Mouse (Mus musculus) hindbrain, embryonic 13.5 days (tissue): ENCODE results near the gene Zc3h6. TPM values are rescaled to one million over a fixed set of nuclear protein-coding genes. Genes with fewer than 3 reads are reported as not detected.
"Not testable (repeated sequence)": the region's sequence is repeated elsewhere in the genome, so short reads cannot be mapped to it uniquely, and the experiment has no call there.

Experiments
- ATAC-seq: fragments of 200-750 bp; cut with Nextera tagmentation; 2 replicates; pipeline ENCODE4 v1.8.0; 2017; ENCODE audit warnings: moderate TSS enrichment; ENCODE audit not compliant: low FRiP score
- H3K27ac ChIP-seq: fragments of 300-500 bp; sonication (generic); 2 replicates; pipeline ENCODE4 v1.5.1; 2015; ENCODE audit warnings: inconsistent platforms, mild to moderate bottlenecking, moderate library complexity
- H3K27me3 ChIP-seq: fragments of 300-500 bp; sonication (generic); 2 replicates; pipeline ENCODE4 v1.6.1; 2015; ENCODE audit warnings: mild to moderate bottlenecking, inconsistent platforms
- H3K36me3 ChIP-seq: fragments of 300-500 bp; sonication (generic); 2 replicates; pipeline ENCODE4 v1.6.1; 2015; ENCODE audit warnings: mild to moderate bottlenecking, inconsistent platforms
- H3K4me1 ChIP-seq: fragments of 300-500 bp; sonication (generic); replicated peaks from 2 replicates; pipeline ENCODE4 v1.6.1; 2015; ENCODE audit warnings: inconsistent platforms
- H3K4me2 ChIP-seq: fragments of 300-500 bp; sonication (generic); 2 replicates; pipeline ENCODE4 v1.6.1; 2015; ENCODE audit warnings: inconsistent platforms, mild to moderate bottlenecking, moderate library complexity
- H3K4me3 ChIP-seq: fragments of 300-500 bp; sonication (generic); 2 replicates; pipeline ENCODE4 v1.5.1; 2015; ENCODE audit warnings: mild to moderate bottlenecking, inconsistent platforms
- H3K9ac ChIP-seq: fragments of 300-500 bp; sonication (generic); 2 replicates; pipeline ENCODE4 v1.6.1; 2015; ENCODE audit warnings: mild to moderate bottlenecking, inconsistent platforms
- H3K9me3 ChIP-seq: fragments of 300-500 bp; sonication (generic); 2 replicates; pipeline ENCODE4 v1.6.1; 2016; ENCODE audit warnings: inconsistent platforms
- WGBS: fragments of 180-500 bp; shearing (Covaris S2); methylation state at CpG from one replicate; pipeline ENCODE4 v1.1.7; 2015; 5-methylcytosine and 5-hydroxymethylcytosine counted together
- polyA plus RNA-seq: library from polyadenylated mRNA; unstranded; fragments of >200 nt; fragmentation: Nextera tagmentation; extraction: Ambion mirVana; gene quantifications from 2 replicates; pipeline ENCODE4 v1.2.1, GENCODE M21; 2015

Zc3h6 gene
- polyA plus RNA-seq, 1 experiment from 2014 or later, result 3.8 TPM

GRCm38 (mm10) chr2:128968475-128969083, 1.4 kb downstream of the Zc3h6 start:
- peak overlapping the region; percentile 52 for H3K4me2 ChIP-seq
- ATAC-seq, result no peak

GRCm38 (mm10) chr2:128972301-128972700, 5.1 kb downstream of the Zc3h6 start:
- Histone ChIP-seq H3K4me3 (no peak overlapping the region), H3K36me3 (no peaks in the 10 kb centered on the region), H3K9ac (no peak overlapping the region), H3K9me3 (no peaks in the 10 kb centered on the region), H3K27ac (no peak overlapping the region), H3K27me3 (no peaks in the 10 kb centered on the region), H3K4me2 (no peak overlapping the region), H3K4me1 (0 out of 2 replicates have a peak, but pooled peaks cover 7% of the 10 kb centered on the region)
- no peak for ATAC-seq

More at GRCm38 (mm10) chr2:128968475-128969083, 1.4 kb downstream of the Zc3h6 start:
- H3K27me3 ChIP-seq, result no peaks in the 10 kb centered on the region
- H3K27ac ChIP-seq, result peak overlapping the region; percentile 100
- H3K4me3 ChIP-seq, result peak overlapping the region; percentile 84
- no peaks in the 10 kb centered on the region for H3K36me3 ChIP-seq
- H3K9ac ChIP-seq, result peak overlapping the region; percentile 100
- no peaks in the 10 kb centered on the region for H3K9me3 ChIP-seq
- peaks cover 15% of the 10 kb centered on the region for H3K4me1 ChIP-seq

- ATAC-seq, result no peak
- WGBS, result 78% methylated on average over 4 of the region's 4 CpGs
- H3K27ac ChIP-seq, result no peak overlapping the region
- no peak overlapping the region for H3K4me3 ChIP-seq
- no peak overlapping the region for H3K4me2 ChIP-seq
- no peaks in the 10 kb centered on the region for H3K27me3 ChIP-seq
- no peaks in the 10 kb centered on the region for H3K9me3 ChIP-seq
- no peak overlapping the region for H3K9ac ChIP-seq
- no peaks in the 10 kb centered on the region for H3K36me3 ChIP-seq
- no peaks in the 10 kb centered on the region for H3K4me1 ChIP-seq
These were observed 8.4 kb downstream of the Zc3h6 start for GRCm38 (mm10) chr2:128975572-128975971.

- H3K9me3 ChIP-seq, result no peaks in the 10 kb centered on the region
- 91% methylated on average over 3 of the region's 3 CpGs for WGBS
- H3K4me2 ChIP-seq, result no peak overlapping the region
- H3K27ac ChIP-seq, result no peak overlapping the region
- H3K36me3 ChIP-seq, result no peaks in the 10 kb centered on the region
- no peaks in the 10 kb centered on the region for H3K4me1 ChIP-seq
- ATAC-seq, result no peak
- H3K27me3 ChIP-seq, result no peaks in the 10 kb centered on the region
- H3K4me3 ChIP-seq, result no peak overlapping the region
- H3K9ac ChIP-seq, result no peak overlapping the region
These were observed 17.5 kb downstream of the Zc3h6 start for GRCm38 (mm10) chr2:128984746-128985145.

- no peaks in the 10 kb centered on the region for H3K9me3 ChIP-seq
- H3K4me3 ChIP-seq, result no peak overlapping the region
- ATAC-seq, result no peak
- H3K36me3 ChIP-seq, result no peaks in the 10 kb centered on the region
- no peak overlapping the region for H3K9ac ChIP-seq
- no peak overlapping the region for H3K4me2 ChIP-seq
- no peak overlapping the region for H3K27ac ChIP-seq
- H3K4me1 ChIP-seq, result no peaks in the 10 kb centered on the region
- no peaks in the 10 kb centered on the region for H3K27me3 ChIP-seq
These were observed 37.7 kb downstream of the Zc3h6 start for GRCm38 (mm10) chr2:129004872-129005271.

GRCm38 (mm10) chr2:129006194-129006749, 39.1 kb downstream of the Zc3h6 start:
- Histone ChIP-seq H3K27me3 (no peaks in the 10 kb centered on the region), H3K36me3 (no peaks in the 10 kb centered on the region), H3K27ac (no peak overlapping the region), H3K9me3 (no peaks in the 10 kb centered on the region), H3K4me3 (no peak overlapping the region), H3K4me2 (no peak overlapping the region), H3K4me1 (no peaks in the 10 kb centered on the region), H3K9ac (no peak overlapping the region)
- 76% methylated on average over 4 of the region's 4 CpGs for WGBS
- no peak for ATAC-seq

GRCm38 (mm10) chr2:129008867-129009266, 41.7 kb downstream of the Zc3h6 start:
- H3K4me1 ChIP-seq, H3K9me3 ChIP-seq, H3K4me3 ChIP-seq, H3K27ac ChIP-seq, H3K9ac ChIP-seq, H3K4me2 ChIP-seq, ATAC-seq, H3K36me3 ChIP-seq, H3K27me3 ChIP-seq: not testable (repeated sequence)
- WGBS, result 85% methylated on average over 2 of the region's 2 CpGs

GRCm38 (mm10) chr2:129020106-129020505, 52.9 kb downstream of the Zc3h6 start:
- ATAC-seq, result no peak
- WGBS, result 87% methylated on average over 2 of the region's 2 CpGs

GRCm38 (mm10) chr2:129024820-129025219, 57.6 kb downstream of the Zc3h6 start:
- 81% methylated on average over 9 of the region's 9 CpGs for WGBS
- no peaks in the 10 kb centered on the region for H3K27me3 ChIP-seq
- ATAC-seq, result no peak
- H3K4me2 ChIP-seq, result no peak overlapping the region
- H3K4me3 ChIP-seq, result no peak overlapping the region
- no peaks in the 10 kb centered on the region for H3K4me1 ChIP-seq
- no peak overlapping the region for H3K27ac ChIP-seq
- H3K36me3 ChIP-seq, result peaks cover 8% of the 10 kb centered on the region
- no peaks in the 10 kb centered on the region for H3K9me3 ChIP-seq
- H3K9ac ChIP-seq, result no peak overlapping the region

More at GRCm38 (mm10) chr2:129020106-129020505, 52.9 kb downstream of the Zc3h6 start:
- Histone ChIP-seq H3K9me3 (no peaks in the 10 kb centered on the region), H3K9ac (no peak overlapping the region), H3K4me1 (no peaks in the 10 kb centered on the region), H3K27ac (no peak overlapping the region), H3K27me3 (no peaks in the 10 kb centered on the region), H3K4me3 (no peak overlapping the region), H3K4me2 (no peak overlapping the region), H3K36me3 (peaks cover 29% of the 10 kb centered on the region)

GRCm38 (mm10) chr2:129035381-129035780, 68.2 kb downstream of the Zc3h6 start:
- peaks cover 35% of the 10 kb centered on the region for H3K27me3 ChIP-seq
- H3K4me3 ChIP-seq, result no peak overlapping the region
- no peak for ATAC-seq
- WGBS, result 84% methylated on average over 5 of the region's 5 CpGs
- peaks cover 14% of the 10 kb centered on the region for H3K4me1 ChIP-seq
- H3K9ac ChIP-seq, result no peak overlapping the region
- H3K4me2 ChIP-seq, result no peak overlapping the region
- H3K36me3 ChIP-seq, result no peaks in the 10 kb centered on the region
- H3K27ac ChIP-seq, result no peak overlapping the region
- no peaks in the 10 kb centered on the region for H3K9me3 ChIP-seq

- no peak overlapping the region for H3K27ac ChIP-seq
These were observed 71.3 kb downstream of the Zc3h6 start for GRCm38 (mm10) chr2:129038426-129038936.

GRCm38 (mm10) chr2:129038937-129039631, 71.9 kb downstream of the Zc3h6 start:
- 2% methylated on average over 62 of the region's 62 CpGs for WGBS
- H3K36me3 ChIP-seq, result no peaks in the 10 kb centered on the region
- peak; percentile 89 for ATAC-seq

More at GRCm38 (mm10) chr2:129038426-129038936, 71.3 kb downstream of the Zc3h6 start:
- WGBS, result 37% methylated on average over 15 of the region's 15 CpGs
- peak overlapping the region; percentile 50 for H3K4me3 ChIP-seq
- peaks cover 41% of the 10 kb centered on the region for H3K27me3 ChIP-seq
- peaks cover 14% of the 10 kb centered on the region for H3K4me1 ChIP-seq
- H3K9ac ChIP-seq, result peak overlapping the region; percentile 80
- no peaks in the 10 kb centered on the region for H3K36me3 ChIP-seq
- H3K4me2 ChIP-seq, result peak overlapping the region; percentile 97
- peak; percentile 12; the same call in 1 of the 2 replicates for ATAC-seq
- H3K9me3 ChIP-seq, result no peaks in the 10 kb centered on the region

More at GRCm38 (mm10) chr2:129038937-129039631, 71.9 kb downstream of the Zc3h6 start:
- H3K9me3 ChIP-seq, result no peaks in the 10 kb centered on the region
- H3K4me1 ChIP-seq, result peaks cover 14% of the 10 kb centered on the region
- peaks cover 41% of the 10 kb centered on the region for H3K27me3 ChIP-seq
- H3K4me3 ChIP-seq, result peak overlapping the region; percentile 50
- H3K9ac ChIP-seq, result peak overlapping the region; percentile 80
- peak overlapping the region; percentile 20; the same call in 1 of the 2 replicates for H3K27ac ChIP-seq
- peak overlapping the region; percentile 97 for H3K4me2 ChIP-seq
